ENCODE assay signal across 23 mouse cellular contexts in the genomic region with DNA sequence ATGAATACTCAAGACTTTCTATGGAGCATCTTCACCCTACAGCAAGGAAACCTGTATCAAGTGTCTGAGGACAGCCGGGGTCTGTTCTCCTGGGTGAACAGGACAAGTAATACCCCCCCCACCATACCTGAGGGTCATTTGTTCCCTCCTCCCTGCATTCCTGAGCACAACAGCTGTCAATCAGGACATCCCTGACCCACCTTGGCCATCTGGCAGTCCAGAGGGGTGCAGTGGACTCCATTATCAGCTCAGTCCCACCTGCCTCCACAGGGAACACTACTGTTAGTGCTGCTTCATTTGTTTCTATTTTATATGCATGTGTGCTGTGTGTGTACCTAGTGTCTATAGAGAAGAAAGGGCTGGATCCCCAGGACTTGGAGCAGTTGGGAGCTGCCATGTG.
A peak's percentile ranks its signal among the peaks of the same experiment; 100 is the strongest.
DNase-seq lines count a peak whose midpoint lies in the region; ATAC-seq lines count a peak whose summit lies in the region.
"Had no signal": no experiment of that assay in that cellular context is flagged by ENCODE, and none has a peak within 500 bp of the region (broad histone marks: within the 10 kb centered on the region; RNA-seq: fewer than 3 reads in every experiment).

No protein-coding gene starts in this region.

- H3K4me2 ChIP-seq in hindbrain, embryonic 11.5 days (replicated peaks; ENCODE audit: low read depth, low read length) = no peak overlapping the region
- H3K4me2 ChIP-seq: embryonic facial prominence, embryonic 13.5 days; embryonic facial prominence, embryonic 15.5 days; forebrain, embryonic 12.5 days had no signal

- H3K4me1 ChIP-seq in hindbrain, embryonic 11.5 days (replicated peaks; ENCODE audit: control insufficient read depth, insufficient read depth, low read length) = no peaks in the 10 kb centered on the region
- H3K4me1 ChIP-seq: embryonic facial prominence, embryonic 13.5 days; embryonic facial prominence, embryonic 15.5 days; forebrain, embryonic 10.5 days; forebrain, embryonic 12.5 days had no signal

- peak; percentile 76 for DNase-seq in heart, adult 11 months
- DNase-seq in heart, postnatal 25 days (ENCODE audit: low spot score) = no peak
- DNase-seq in ES-CJ7 (ENCODE audit: low read depth, low spot score) = peak; percentile 14
- peak; percentile 48 for DNase-seq in R1 (ENCODE audit: low read depth, low spot score)
- no peak for DNase-seq in layer of hippocampus, postnatal 25 days (ENCODE audit: extremely low spot score in 1 of 2, low spot score in 1 of 2)
- DNase-seq in hindbrain, embryonic 11.5 days (ENCODE audit: low spot score) = no peak
- DNase-seq: adrenal gland, adult 2 months; adrenal gland, postnatal 10 days; adrenal gland, postnatal 25 days; cerebellum, adult 11-12 months; cerebellum, adult 2 months; cerebellum, adult 9-10 months; cerebellum, postnatal 14 days; cerebellum, postnatal 36 days; embryo, embryonic 11 days had no signal

- H3K9ac ChIP-seq in hindbrain, embryonic 11.5 days (ENCODE audit: low read depth, low read length) = no peak overlapping the region
- H3K9ac ChIP-seq: embryonic facial prominence, embryonic 13.5 days; embryonic facial prominence, embryonic 15.5 days; forebrain, embryonic 12.5 days had no signal

- ATAC-seq in hindbrain, embryonic 11.5 days (ENCODE audit: low FRiP score) = no peak
- ATAC-seq: forebrain, embryonic 16.5 days; Patski had no signal

- H3K9me3 ChIP-seq in hindbrain, embryonic 11.5 days (ENCODE audit: control insufficient read depth, low read length) = no peaks in the 10 kb centered on the region
- H3K9me3 ChIP-seq: embryonic facial prominence, embryonic 15.5 days; G1E had no signal

- no peak overlapping the region for H3K4me3 ChIP-seq in hindbrain, embryonic 11.5 days (ENCODE audit: low read depth, low read length)
- H3K4me3 ChIP-seq: embryonic facial prominence, embryonic 13.5 days; embryonic facial prominence, embryonic 15.5 days; erythroblast, embryonic 14.5 days; forebrain, embryonic 10.5 days; forebrain, embryonic 12.5 days had no signal

- H3K27me3 ChIP-seq in hindbrain, embryonic 11.5 days (ENCODE audit: control insufficient read depth, insufficient read depth, low read length) = no peaks in the 10 kb centered on the region
- H3K27me3 ChIP-seq: embryonic facial prominence, embryonic 13.5 days; embryonic facial prominence, embryonic 15.5 days; forebrain, embryonic 12.5 days; Patski had no signal

- 89% methylated on average over 1 of the region's 1 CpGs for WGBS in hindbrain, embryonic 11.5 days

- H3K27ac ChIP-seq in hindbrain, embryonic 11.5 days (ENCODE audit: low read depth, low read length) = no peak overlapping the region
- H3K27ac ChIP-seq: embryonic facial prominence, embryonic 13.5 days; embryonic facial prominence, embryonic 15.5 days; forebrain, embryonic 10.5 days; forebrain, embryonic 12.5 days had no signal

- H3K36me3 ChIP-seq in hindbrain, embryonic 11.5 days (ENCODE audit: control insufficient read depth, insufficient read depth, low read length) = no peaks in the 10 kb centered on the region
- H3K36me3 ChIP-seq: embryonic facial prominence, embryonic 13.5 days; embryonic facial prominence, embryonic 15.5 days; forebrain, embryonic 10.5 days; forebrain, embryonic 12.5 days; G1E had no signal

- intact Hi-C loops in heart, postnatal 25 days (cut with DNase I) = no loop called here

Comparison
In these comparisons a context has a peak if more than half of its experiments do, and no peak if none do; other contexts are left out.
1. DNase-seq: peak in heart, adult 11 months (single experiment), ES-CJ7 (single experiment) and R1 (single experiment); none in heart, postnatal 25 days (single experiment), layer of hippocampus, postnatal 25 days (0 of 2) and hindbrain, embryonic 11.5 days (single experiment).